Mouse (Mus musculus) cerebral cortex, adult 2 months (tissue): ENCODE results near the gene Krt82.

ENCODE experiments used
- whole genome bisulfite sequencing: fragments of 180-500 bp; shearing (Covaris S2); methylation state at CpG from one replicate; pipeline ENCODE4 v1.1.7; 2018; 5-methylcytosine and 5-hydroxymethylcytosine counted together

Krt82 gene

DNA sequence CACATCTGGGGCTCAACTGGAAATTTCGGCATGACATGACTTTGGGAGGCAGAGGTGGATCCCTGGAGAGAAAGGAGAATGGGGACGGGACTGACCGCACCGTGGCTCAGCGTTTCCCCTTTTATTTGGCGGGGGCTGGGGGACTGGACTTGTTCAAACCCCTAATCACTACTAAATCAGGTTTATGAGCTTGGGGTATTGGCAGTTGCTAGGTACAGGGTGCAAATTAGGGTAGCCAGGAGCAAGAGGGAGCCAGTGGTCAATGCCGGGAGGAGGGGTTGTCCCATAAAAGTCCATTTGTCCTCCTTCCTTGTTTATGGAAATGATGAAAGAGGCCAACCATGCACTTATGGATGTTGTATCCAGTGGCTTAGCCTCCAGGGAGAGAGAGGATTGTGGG, at the start of gene Krt82:
TSS of gene Krt82 (minus strand) at position 101 of the 400 bp plus-strand sequence.
- 88% methylated on average over 7 of the region's 7 CpGs for WGBS

DNA sequence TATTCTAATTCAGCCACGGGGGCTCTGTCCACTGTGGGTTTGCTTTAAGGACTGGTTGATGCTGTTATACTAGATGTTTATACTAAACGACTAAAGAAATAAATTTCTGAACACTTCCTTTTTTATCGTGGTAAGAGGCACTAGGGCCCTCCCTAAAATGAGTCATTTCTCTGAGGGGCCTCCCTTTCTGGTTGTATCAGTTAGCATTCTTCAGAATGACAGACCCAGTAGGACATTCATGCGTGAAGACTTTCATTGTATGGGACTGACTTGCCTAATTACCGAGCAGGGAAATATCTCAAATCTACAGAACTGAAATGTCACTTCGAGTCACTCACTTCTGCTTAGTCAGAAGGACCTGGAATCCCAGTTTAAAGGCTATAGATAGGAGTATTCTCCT, 48.7 kb upstream of the Krt82 start:
- WGBS, result 76% methylated on average over 6 of the region's 6 CpGs

DNA sequence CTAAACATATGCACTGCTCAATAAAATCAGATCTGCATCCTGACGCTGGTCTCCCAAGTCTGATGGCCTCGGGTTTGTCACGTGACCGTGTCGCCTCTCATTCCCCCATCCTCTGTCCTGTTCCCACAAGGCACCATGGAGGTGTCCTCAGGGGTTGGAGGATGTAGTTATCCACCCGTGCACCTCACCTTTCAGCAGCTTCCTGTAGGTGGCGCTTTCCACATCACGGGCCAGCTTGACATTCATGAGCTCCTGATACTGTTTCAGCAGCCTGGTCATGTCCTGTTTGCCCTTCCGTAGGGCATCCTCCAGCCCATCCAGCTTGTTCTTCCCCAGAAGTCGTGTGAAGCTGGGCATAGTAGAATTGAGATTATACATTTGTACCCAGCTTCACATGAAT, 37.7 kb upstream of the Krt82 start:
- WGBS, result 86% methylated on average over 10 of the region's 10 CpGs

DNA sequence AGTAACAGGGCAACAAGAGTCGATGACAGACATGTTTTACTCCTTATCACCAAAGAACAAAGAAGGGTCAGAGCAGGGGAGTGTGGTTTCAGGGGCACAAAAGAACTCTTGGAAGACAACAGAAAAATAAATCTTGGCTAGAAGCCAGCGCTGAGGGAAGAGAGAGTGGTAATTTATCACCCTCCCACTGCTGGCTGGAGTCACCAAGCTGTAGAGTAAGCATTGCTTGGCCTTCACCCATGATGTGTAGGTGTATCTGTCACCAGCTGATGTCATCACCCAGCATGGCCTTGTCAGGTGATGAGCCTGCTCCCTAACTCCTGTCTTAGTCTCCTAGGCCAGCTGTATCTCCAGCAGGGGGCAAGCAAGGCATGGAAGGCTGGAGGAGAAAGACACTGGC, 34.0 kb upstream of the Krt82 start:
- WGBS, result 51% methylated on average over 2 of the region's 2 CpGs

DNA sequence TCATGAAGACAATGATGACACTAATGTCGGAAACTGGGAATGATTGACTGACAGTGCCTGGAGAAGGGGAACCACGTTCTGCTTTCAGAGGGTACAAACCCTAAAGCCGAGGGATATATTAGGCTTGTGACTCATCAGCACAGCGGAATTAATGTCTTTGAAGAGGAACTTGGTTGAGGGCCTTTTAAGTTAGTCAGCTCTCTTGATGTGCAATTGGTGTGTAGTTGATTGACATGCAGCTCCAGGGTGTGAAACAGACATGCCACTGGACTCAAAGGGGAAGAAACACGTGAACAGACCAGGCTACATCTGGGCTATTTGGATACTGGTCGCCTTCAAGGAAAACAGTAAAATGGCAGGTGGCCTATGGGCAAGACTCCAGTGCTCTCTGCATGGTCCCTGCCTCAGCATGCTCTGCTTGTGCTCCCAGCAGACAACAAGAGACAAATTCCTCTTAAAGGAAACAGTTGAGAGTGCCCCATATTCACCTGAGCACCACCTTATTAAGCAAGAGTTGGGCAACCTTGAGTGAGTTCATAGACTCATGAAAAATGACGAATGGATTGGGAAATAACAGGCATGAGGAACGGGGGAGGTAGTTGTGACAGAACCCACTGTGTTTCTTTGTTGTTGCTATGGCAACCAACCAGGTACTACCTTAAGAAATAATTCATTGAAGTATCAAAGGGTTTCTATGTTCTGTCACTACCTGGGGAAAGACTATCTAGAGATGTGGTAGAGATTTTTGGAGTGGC, 32.9 kb upstream of the Krt82 start:
- WGBS, result 73% methylated on average over 8 of the region's 8 CpGs

DNA sequence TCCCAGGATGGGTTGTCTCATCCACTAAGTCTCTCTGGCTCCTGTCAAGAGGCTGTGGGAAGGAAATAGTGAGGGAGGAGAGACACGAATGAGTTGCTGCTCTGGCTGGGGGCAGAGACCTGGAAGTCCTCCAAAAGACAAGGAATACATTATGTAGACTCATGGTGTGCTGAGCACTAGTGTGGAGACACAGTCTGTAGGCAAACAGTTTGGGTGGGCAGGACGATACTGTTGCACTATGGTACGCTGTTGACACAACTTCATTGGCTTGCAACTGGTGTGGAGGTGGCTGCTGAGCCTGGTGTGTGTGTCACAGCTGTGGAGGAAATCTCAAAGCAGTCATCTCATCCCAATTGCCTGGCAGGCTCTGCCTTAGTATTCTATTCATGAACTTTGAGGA, 31.2 kb upstream of the Krt82 start:
- WGBS, result 49% methylated on average over 3 of the region's 3 CpGs

DNA sequence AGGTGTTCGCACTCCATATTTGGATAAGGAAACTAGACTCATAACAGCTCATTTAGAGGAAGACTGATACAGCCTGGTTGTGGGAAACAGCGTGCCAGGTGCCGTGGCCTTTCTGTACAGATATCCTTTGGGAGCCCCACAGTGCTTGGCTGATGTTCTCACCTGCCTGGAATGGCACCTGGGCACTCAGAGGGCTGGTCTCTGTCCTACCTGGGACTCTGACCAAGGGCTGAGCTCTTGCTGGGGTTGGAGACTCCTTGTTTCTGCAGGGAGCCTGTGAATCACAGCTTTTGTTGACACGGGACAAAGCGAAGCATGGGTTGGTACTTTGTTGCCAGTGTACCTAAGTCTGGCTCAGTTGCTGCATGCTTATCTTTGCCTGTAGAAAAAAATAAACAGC, 25.0 kb upstream of the Krt82 start:
- WGBS, result 72% methylated on average over 5 of the region's 5 CpGs

DNA sequence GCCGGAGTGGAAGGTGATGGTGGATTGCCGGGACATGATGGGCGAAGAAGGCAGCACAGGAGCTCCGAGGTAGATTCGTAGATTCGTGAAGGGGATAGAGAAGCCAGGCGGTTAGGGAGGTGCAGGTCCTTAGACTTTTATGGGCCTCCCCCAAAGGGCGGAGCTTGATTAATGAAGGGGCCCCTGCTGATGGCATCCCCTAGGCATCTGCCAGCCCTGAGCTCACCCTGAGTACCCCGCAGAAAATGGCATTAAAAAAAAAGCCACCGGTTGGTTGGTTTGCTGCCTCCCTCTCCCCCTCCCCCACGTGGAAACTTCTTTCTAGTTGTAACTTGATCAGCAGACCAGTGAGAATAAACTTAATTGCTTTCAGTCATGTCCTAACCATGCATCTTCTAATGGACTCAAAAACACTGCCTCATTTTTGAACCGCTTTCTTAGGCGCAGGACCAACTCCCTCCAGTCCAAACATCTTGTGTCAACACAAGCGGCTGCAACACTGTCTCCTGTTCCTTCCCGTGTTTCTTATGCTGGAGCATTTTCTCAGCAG, 23.4 kb upstream of the Krt82 start, which contains the start of gene Krt75:
TSS of gene Krt75 (minus strand) at position 109 of the 550 bp plus-strand sequence.
- 72% methylated on average over 15 of the region's 15 CpGs for WGBS

DNA sequence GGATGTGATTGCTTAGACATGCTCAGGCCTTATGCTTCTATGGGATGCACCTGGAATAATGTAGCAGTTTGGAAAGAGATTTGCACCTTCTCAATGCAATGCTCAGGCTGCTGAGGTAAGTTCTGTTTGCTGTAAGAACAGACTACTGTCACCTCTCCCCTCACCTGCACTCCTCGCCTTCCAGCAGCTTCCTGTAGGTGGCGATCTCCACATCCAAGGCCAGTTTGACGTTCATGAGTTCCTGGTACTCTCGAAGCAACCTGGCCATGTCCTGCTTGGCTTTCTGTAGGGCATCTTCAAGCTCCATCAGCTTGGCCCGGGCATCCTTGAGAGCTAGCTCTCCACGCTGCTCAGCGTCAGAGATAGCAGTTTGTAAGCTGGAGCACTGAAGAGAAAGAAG, 17.3 kb upstream of the Krt82 start:
- 54% methylated on average over 7 of the region's 7 CpGs for WGBS

DNA sequence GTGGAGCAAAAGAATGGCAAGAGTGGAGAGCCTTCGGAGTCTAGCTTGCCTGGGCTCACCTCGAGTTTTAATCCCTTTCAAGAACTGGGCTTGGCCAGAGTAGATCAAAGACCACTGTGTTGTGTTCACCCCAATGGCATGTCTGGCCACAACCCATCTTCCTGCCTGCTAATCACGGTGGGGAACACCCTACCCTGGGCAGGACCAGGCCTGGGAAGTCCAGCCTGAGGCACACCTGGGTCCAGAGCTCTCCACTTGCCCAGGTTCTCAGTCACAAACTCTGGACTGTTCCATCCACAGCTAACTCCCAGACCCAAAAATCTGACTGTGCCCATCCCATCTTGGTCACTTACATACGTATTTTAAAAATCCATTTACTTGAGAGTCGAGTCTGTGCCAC, 12.4 kb upstream of the Krt82 start, which contains the start of gene Krt90:
TSS of gene Krt90 (minus strand) at position 101 of the 400 bp plus-strand sequence.
- WGBS, result 64% methylated on average over 5 of the region's 5 CpGs

DNA sequence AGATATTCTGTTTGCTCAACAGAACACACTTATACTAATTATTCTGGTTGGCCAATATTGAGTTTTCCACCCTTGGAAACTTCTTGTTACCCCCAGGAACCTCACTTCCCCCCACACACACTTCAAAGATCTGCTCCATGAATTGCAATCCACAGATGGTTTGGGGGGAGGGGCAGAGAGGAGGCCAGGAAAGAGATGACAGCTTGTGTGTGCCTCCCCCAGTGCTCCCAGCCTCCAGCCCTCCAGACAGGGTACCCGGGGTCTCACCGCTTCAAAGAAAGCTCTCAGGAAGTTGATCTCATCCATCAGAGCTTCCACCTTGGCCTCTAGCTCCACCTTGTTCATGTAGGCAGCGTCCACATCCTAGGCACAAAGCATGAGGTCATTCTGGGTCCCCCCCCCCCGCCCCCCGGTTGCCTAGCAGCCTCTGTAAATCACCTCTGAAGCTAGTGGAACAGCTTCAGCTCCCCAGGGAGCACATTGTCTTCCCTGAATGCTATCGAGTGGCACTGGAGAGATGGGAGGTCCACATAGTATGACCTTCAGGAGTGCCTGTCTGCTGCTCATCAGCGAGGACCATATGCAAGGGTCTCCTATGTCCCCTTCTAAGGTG, 7.7 kb upstream of the Krt82 start:
- WGBS, result 32% methylated on average over 7 of the region's 7 CpGs

DNA sequence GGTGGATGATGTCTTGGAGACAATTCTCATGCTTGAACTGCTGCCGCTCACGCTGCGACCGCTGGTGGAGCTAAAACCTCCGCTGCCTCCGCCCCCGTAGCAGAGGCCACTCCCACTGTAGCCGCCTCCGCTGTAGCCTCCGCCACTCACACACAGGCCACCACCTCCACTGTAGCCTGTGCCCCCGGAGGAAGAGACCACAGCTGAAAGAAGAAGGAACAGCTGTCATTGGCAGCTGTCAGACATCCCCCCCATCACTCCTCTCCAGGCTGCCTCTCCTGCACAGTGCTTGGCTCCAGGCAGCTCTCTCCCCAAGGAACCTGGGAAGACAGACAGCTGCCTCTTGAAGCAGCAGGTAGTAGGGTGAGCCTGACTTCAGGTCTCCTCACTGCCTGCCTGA, 2.7 kb upstream of the Krt82 start:
- WGBS, result 4% methylated on average over 11 of the region's 11 CpGs

DNA sequence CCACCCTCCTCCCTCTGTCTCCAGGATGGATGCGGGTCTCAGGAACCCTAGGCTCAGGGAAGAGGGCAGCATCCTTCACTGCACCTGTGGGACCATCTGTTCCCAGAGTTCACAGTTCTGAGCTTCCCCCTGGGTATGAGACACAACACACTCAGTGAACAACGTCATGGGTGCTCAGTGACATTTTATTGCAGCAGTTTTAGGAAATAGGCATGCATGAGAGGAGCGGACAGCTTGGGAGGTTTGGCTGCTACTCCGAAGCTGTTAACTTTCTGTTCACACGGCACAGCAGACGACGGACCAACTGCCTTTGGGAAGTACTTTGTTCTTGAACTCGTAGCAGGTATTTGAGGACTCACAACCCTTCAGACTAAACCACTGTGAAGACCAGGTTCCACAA, 1.7 kb upstream of the Krt82 start:
- 50% methylated on average over 8 of the region's 8 CpGs for WGBS

DNA sequence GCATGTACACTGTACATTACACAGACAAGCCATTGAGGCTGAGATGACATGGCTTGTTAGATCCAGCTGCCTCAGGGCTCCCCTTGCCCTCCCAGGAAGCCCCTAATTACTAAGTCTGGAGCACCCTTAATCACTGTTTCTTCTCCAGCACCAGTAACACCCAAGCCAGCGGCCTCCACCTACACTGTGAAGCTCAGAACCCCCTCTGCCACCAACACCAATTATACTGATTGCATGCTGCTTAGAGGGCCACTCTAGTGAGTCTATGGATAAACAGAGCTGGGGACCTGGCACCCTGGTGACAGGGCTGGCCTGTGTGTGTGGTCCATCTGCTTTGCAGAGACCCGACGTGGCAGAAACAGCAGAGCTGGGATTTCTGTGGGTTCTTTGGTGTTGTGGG, 6.0 kb downstream of the Krt82 start:
- 78% methylated on average over 3 of the region's 3 CpGs for WGBS

DNA sequence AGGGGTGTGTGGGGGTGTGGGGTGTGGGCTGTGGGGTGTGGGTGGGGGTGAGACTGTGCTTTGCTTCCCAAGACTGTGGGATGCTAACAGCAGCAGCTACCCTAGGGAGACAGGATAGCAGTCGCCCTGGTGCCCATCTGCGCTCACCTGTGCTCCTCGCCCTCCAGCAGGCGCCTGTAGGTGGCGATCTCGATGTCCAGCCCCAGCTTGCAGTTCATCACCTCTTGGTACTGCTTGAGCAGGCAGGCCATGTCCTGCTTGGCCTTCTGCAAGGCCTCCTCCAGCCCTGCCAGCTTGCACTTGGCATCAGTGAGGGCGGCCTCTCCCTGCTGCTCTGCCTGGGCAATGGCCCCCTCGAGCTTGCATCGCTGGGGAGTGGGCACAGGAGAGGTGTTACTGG, 7.9 kb downstream of the Krt82 start:
- WGBS, result 66% methylated on average over 9 of the region's 9 CpGs

DNA sequence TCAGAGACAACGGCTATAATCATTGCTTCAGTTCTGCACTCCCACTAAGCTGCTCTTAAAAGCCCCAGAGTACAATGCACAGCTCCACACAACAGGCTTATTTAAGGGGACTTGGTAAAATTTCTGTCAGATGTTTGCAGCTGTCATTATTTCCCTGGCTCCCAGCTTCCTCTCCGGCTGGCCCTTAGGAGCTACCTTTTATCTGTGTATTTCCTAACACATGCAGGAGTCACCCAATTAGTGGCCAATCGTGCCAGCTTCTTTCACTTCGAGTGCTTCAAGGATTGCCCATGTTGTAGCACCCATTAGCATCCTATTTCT, 11.9 kb downstream of the Krt82 start:
- WGBS, result 56% methylated on average over 4 of the region's 4 CpGs

DNA sequence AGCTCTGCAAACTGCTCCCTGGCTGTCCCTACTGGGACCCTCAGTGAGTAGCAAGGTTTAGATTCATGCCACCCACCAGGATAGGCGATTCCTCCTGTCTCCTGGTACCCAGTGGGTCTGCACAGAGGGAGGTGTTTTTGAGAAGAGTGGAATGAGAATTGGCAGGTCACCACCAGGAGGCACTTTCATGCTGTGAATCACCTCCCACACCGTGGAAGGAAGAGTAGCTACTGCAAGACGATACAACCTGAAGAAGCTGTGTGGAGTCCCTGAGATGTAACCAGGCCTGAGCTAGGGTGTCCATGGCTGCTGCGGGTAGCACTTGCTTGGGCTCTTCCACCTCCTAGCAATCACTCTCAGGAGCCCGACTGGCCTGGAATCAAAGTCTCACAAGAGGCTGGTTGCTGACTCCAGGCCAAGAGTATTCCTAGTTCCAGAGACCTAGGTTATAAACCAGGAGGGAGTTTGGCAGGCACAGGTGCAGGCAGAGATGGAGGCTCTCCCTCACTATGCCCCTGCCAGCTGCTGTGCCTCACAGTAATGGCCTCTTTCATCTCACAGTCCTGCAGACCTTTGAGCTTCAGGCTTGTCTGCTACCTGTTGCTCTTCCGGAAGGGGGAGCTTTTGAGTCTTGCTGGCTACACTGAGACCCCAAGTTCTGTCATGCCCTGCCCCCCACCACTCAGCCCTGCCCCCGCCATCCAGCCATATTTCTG, 12.4 kb downstream of the Krt82 start:
- 43% methylated on average over 7 of the region's 7 CpGs for WGBS

DNA sequence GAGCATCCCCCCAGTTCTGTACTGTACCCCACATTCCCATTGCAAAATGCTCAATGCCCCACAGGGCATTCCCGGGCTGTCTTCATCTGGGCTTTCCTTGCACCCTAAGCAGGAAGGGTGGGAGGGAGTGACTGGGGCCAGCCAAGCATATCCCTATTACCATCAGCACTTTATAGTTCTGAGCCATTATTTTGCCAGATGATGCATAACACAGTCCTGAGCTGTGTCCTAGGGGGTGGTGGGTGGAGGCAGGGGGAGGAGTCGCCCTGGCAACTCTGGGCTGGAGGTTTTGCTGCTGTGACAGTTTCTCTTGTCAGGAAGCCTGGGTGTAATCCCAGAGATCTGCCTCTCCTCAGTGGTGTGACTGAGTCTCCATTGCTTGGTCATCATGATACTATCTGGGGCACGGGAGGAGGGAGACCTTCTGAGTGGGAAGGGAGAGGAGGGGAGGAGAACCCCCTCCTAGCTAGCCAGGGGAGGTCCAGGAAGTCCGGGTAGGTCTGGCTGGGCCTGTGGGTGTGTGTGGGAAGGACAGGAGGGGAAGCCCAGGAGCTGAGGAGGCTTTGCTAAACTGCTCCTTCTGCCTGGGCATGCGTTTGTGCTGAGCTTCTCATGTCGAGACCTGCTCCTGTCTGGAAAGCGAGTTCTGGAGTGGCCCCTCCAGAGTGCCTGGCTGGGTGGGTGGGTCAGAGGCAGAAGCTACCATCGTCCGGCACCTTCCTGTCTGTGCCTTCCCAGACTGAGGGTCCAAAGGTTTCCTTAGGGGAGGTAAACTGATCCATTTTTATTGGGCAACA, 14.2 kb downstream of the Krt82 start:
- whole genome bisulfite sequencing, result 53% methylated on average over 9 of the region's 9 CpGs

DNA sequence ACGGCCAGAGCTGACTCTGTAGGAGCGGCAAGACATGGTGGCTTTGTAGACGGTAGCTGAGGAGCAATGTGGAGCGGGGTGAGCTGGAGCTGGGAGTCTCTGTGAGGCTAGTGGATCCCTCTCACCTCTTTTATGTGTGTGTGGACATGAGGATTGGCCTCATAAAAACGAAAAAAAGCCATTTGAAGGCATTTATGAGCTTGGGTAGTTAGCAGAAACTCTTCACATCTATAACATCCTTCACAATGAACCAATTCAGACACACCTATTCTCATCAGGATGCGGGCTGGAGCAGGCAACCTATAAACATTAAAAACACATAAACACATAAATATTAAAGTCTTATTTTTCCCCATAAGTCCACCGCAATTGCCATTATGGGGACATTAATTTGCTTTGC, 17.7 kb downstream of the Krt82 start, which contains the start of gene Krt84:
TSS of gene Krt84 (minus strand) at position 101 of the 400 bp plus-strand sequence.
- WGBS, result 90% methylated on average over 7 of the region's 7 CpGs

DNA sequence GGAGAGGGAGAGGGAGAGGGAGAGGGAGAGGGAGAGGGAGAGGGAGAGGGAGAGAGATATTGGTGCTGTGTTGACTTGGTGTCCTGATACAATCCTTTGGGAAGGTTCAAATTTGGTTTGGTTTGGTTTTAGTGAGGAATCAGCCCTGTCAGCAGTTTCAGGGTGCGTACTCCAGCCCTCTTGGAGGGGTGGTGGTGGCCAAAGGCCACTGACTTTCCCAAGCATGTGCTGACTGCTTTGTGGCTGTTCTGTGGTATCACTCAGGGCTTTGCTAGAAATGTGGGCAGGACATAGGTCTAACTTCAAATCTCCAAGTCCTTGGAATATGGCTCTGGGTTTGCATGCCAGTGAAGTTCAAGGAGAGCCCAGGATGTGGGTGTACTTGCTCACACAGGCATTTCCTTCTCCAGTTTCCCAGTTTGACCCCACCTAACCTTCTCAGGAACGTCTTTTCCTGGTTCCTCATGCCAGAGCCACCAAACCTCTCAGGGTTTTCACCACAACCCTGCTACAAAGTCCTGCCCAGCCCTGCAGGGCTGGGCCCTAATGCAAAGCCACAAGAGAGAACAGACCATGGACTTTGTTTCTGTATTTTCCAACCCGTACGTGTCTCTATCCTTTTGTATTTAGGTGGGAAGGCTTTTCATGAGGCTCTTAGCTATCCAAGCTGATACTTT, 27.8 kb downstream of the Krt82 start:
- 82% methylated on average over 4 of the region's 4 CpGs for WGBS

DNA sequence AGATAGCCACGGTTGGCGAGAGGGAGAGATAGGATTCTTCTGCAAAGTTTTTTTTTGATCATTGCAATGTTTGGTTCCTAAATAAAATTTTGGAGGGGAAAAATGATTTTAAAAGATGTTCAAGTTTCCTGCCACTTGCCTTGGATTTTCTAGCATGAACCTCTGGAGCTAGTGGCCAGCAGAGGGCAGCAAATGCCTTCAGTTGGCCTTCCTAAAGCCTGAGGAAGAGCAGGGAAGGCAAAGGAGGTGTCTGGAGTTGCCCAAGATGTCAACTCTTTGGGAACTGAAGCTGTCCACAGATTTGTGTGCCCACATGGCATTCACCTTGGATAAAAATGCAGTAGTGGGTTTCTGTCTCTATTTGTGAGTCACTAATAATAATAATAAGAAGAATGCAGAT, 30.7 kb downstream of the Krt82 start:
- WGBS, result 15% methylated on average over 2 of the region's 2 CpGs
